Mouse (Mus musculus): ENCODE results near the gene Gm13539.

The Gm13539 gene

GRCm38 (mm10) chr2:25828344-25828947 is 46.4 kb downstream of the Gm13539 start:
- no peak for DNase-seq

- DNase-seq, result no peak
These were observed 48.7 kb downstream of the Gm13539 start for GRCm38 (mm10) chr2:25830786-25831185.

- peak; percentile 79 for DNase-seq
These were observed 54.2 kb downstream of the Gm13539 start for GRCm38 (mm10) chr2:25836291-25836690.
